Mouse (Mus musculus) cerebellum, adult (tissue): ENCODE results near the gene Snx25.

ENCODE experiments used
- ATAC-seq: cut with Nextera tagmentation; 2 replicates; pipeline ENCODE4 v1.9.2; 2017; ENCODE audit warnings: mild to moderate bottlenecking, moderate library complexity, mixed read lengths; ENCODE audit not compliant: insufficient number of reproducible peaks, low FRiP score, low TSS enrichment

Gene Snx25

GRCm38 (mm10) chr8:46022758-46023157, 129.2 kb downstream of the Snx25 start:
- ATAC-seq: no peak

- no peak for ATAC-seq
Observed at GRCm38 (mm10) chr8:46022203-46022602, 129.8 kb downstream of the Snx25 start.

- peak; percentile 88 for ATAC-seq
Observed at GRCm38 (mm10) chr8:46010746-46011680, 140.9 kb downstream of the Snx25 start.

- 0 out of 2 replicates have a peak, but pooled peaks have one; percentile 20 for ATAC-seq
Observed at GRCm38 (mm10) chr8:46010306-46010705, 141.7 kb downstream of the Snx25 start.

- ATAC-seq: no peak
Observed at GRCm38 (mm10) chr8:46007050-46007672, 144.8 kb downstream of the Snx25 start.

- no peak for ATAC-seq
Observed at GRCm38 (mm10) chr8:46005596-46005995, 146.4 kb downstream of the Snx25 start, which contains the start of gene Ankrd37. TSS of gene Ankrd37 (minus strand) at chr8:46005707.

GRCm38 (mm10) chr8:45999784-46000705, 151.9 kb downstream of the Snx25 start:
- peak; percentile 94 for ATAC-seq

GRCm38 (mm10) chr8:45999138-45999783, 152.7 kb downstream of the Snx25 start, which contains the start of gene Lrp2bp:
TSS of gene Lrp2bp (plus strand) at chr8:45999303.
- peak; percentile 29 for ATAC-seq

- no peak for ATAC-seq
Observed at GRCm38 (mm10) chr8:45998228-45998627, 153.7 kb downstream of the Snx25 start.

- ATAC-seq: no peak
Observed at GRCm38 (mm10) chr8:45995576-45995975, 156.4 kb downstream of the Snx25 start.

GRCm38 (mm10) chr8:45994111-45994510, 157.8 kb downstream of the Snx25 start:
- ATAC-seq: no peak

- no peak for ATAC-seq
Observed at GRCm38 (mm10) chr8:45990631-45991310, 161.2 kb downstream of the Snx25 start.

GRCm38 (mm10) chr8:45988189-45988588, 163.8 kb downstream of the Snx25 start:
- ATAC-seq: no peak

- no peak for ATAC-seq
Observed at GRCm38 (mm10) chr8:45986665-45987064, 165.3 kb downstream of the Snx25 start.
